Mouse (Mus musculus) cortical plate, adult 2 months (tissue): ENCODE measurements around the gene Gprc5c.

ENCODE experiments used
- CTCF ChIP-seq: fragments of 200-500 bp; IDR thresholded peaks from 2 replicates; pipeline ENCODE4 v1.5.1; 2011; ENCODE audit warnings: mild to moderate bottlenecking, control low read depth, low read length; ENCODE audit not compliant: insufficient read depth; ENCODE audit errors: extremely low read depth
- POLR2A ChIP-seq: fragments of 200-500 bp; IDR thresholded peaks from 2 replicates; pipeline ENCODE4 v1.6.1; 2011; ENCODE audit warnings: mild to moderate bottlenecking, low read length, control low read depth; ENCODE audit not compliant: insufficient read depth; ENCODE audit errors: extremely low read depth

- no peak for TF ChIP-seq CTCF
- no peak for TF ChIP-seq POLR2A
Observed at GRCm38 (mm10) chr11:114844464-114845220, 6.3 kb upstream of the Gprc5c start.
